Mouse (Mus musculus): ENCODE results near the gene Sypl2. TPM values are rescaled to one million over a fixed set of nuclear protein-coding genes. Genes with fewer than 3 reads are reported as not detected.
A peak's percentile ranks its signal among the peaks of the same experiment; 100 is the strongest.

Sypl2 gene
- polyA plus RNA-seq, 1 experiment = 0.28 TPM

DNA sequence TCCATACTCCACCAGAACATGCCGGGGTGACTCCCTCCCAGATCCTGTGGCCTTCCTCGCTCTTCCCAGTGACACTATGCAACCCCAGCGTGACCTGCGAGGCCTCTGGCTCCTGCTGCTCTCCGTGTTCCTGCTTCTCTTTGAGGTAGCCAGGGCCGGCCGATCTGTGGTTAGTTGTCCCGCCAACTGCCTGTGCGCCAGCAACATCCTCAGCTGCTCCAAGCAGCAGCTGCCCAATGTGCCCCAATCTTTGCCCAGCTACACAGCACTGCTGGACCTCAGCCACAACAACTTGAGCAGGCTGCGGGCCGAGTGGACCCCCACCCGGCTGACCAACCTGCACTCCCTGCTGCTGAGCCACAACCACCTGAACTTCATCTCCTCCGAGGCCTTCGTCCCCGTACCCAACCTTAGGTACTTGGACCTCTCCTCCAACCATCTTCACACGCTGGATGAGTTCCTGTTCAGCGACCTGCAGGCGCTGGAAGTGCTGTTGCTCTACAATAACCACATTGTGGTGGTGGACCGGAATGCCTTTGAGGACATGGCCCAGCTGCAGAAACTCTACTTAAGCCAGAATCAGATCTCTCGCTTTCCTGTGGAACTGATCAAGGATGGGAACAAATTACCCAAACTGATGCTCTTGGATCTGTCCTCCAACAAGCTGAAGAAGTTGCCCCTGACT, 39.2 kb downstream of the Sypl2 start:
- Histone ChIP-seq H3K36me3 (ENCODE audit: control insufficient read depth, insufficient read depth) (no peaks in the 10 kb centered on the region), H3ac (ENCODE audit: control insufficient read depth, insufficient read length) (no peak overlapping the region), H3K4me2 (ENCODE audit: low read depth) (peak overlapping the region; percentile 49), H3K79me2 (ENCODE audit: control insufficient read depth, insufficient read depth) (no peaks in the 10 kb centered on the region), H3K4me3 (peak overlapping the region; percentile 17), H3K27me3 (ENCODE audit: control insufficient read depth, insufficient read depth, insufficient read length) (no peaks in the 10 kb centered on the region)
- TF ChIP-seq MYOG (IDR thresholded peaks at IDR 0.05; ENCODE audit: control insufficient read depth in 1 of 3, insufficient read depth in 1 of 3, insufficient read length in 2 of 3, low read depth in 2 of 3) (peak in 2 of 3 experiments; percentile 78 to 90), TCF3 (IDR thresholded peaks at IDR 0.05; ENCODE audit: insufficient read length, low read depth) (peak; percentile 25), TCF12 (IDR thresholded peaks at IDR 0.05; ENCODE audit: insufficient read depth, poor library complexity, severe bottlenecking) (no peak), E2F4 (IDR thresholded peaks at IDR 0.05; ENCODE audit: insufficient read depth) (no peak), REST (IDR thresholded peaks at IDR 0.05; ENCODE audit: insufficient read depth, insufficient read length) (no peak), MYOD1 (IDR thresholded peaks at IDR 0.05; ENCODE audit: control insufficient read depth in 1 of 3, insufficient read length in 2 of 3, low read depth in 2 of 3) (peak in 2 of 3 experiments; percentile 69 to 76), SRF (IDR thresholded peaks at IDR 0.05; ENCODE audit: control insufficient read depth, insufficient read length, low read depth) (no peak), POLR2A (IDR thresholded peaks at IDR 0.05; ENCODE audit: insufficient read length, low read depth) (no peak), POLR2AphosphoS2 (IDR thresholded peaks at IDR 0.05; ENCODE audit: insufficient read length, low read depth) (no peak), USF1 (IDR thresholded peaks at IDR 0.05; ENCODE audit: low read depth) (no peak), CEBPB (IDR thresholded peaks at IDR 0.05; ENCODE audit: insufficient read depth, poor library complexity, severe bottlenecking) (no peak), MAX (IDR thresholded peaks at IDR 0.05; ENCODE audit: low read depth) (no peak)

DNA sequence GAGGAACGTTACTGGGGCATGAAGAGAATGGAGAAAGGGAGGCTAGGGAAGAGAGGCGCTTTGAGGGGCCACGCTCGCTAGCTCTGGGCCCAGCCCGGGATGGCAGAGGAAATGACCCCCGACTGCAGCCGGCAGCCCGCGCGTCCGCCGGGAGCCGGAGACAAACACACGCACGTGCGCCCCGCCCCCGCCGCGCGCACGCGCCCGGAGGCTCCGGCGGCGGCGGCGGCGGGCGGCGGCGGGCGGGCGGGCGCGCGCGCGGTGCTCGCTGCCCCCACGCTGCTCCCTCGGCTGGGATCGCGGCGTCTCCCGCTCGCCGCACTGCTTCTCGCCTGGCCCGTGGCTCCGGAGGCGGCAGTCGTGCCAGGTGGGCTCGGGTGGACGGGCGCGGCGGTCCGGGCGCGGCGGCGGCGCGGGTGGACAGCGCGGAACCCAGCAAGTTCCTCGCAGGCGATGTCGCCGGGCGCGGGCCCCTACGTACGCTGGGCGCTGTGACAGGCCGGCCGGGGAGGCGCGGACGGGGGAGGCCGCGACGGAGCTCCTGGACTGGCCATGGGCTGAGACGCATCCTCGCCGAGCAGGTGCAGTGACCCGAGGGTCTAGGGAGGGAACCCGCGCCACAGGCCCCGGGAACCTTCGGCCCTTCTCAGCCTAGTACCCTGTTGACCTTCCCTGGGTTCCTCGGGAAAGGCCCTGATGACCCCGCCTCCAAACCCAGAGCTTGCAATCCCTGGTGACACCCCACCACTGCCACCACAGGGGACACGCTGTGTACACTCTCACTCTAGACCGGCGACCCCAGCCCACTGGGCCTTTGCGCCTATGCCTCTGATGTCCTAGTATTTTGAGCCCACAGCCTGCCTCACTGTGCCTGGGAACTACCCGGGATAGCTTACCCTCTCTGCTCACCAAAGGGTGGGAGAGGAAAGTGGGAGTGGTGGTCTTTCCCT, 40.1 kb downstream of the Sypl2 start, which contains the start of gene Amigo1:
Amigo1 (plus strand) TSS at position 238 of the 950 bp plus-strand sequence.
- Histone ChIP-seq H3K36me3 (ENCODE audit: control insufficient read depth, insufficient read depth) (no peaks in the 10 kb centered on the region), H3K27me3 (ENCODE audit: control insufficient read depth, insufficient read depth, insufficient read length) (no peaks in the 10 kb centered on the region), H3K4me2 (ENCODE audit: low read depth) (peak within 1 kb of the TSS; percentile 78), H3K4me3 (peak within 1 kb of the TSS; percentile 17), H3K79me2 (ENCODE audit: control insufficient read depth, insufficient read depth) (no peaks in the 10 kb centered on the region), H3ac (ENCODE audit: control insufficient read depth, insufficient read length) (peak within 1 kb of the TSS; percentile 44)
- TF ChIP-seq USF1 (IDR thresholded peaks at IDR 0.05; ENCODE audit: low read depth) (no peak), POLR2AphosphoS2 (IDR thresholded peaks at IDR 0.05; ENCODE audit: insufficient read length, low read depth) (no peak), TCF12 (IDR thresholded peaks at IDR 0.05; ENCODE audit: insufficient read depth, poor library complexity, severe bottlenecking) (no peak), REST (IDR thresholded peaks at IDR 0.05; ENCODE audit: insufficient read depth, insufficient read length) (no peak), MYOG (IDR thresholded peaks at IDR 0.05; ENCODE audit: control insufficient read depth in 1 of 3, insufficient read depth in 1 of 3, insufficient read length in 2 of 3, low read depth in 2 of 3) (peak in 1 of 3 experiments; percentile 25), POLR2A (IDR thresholded peaks at IDR 0.05; ENCODE audit: insufficient read length, low read depth) (peak; percentile 42)

DNA sequence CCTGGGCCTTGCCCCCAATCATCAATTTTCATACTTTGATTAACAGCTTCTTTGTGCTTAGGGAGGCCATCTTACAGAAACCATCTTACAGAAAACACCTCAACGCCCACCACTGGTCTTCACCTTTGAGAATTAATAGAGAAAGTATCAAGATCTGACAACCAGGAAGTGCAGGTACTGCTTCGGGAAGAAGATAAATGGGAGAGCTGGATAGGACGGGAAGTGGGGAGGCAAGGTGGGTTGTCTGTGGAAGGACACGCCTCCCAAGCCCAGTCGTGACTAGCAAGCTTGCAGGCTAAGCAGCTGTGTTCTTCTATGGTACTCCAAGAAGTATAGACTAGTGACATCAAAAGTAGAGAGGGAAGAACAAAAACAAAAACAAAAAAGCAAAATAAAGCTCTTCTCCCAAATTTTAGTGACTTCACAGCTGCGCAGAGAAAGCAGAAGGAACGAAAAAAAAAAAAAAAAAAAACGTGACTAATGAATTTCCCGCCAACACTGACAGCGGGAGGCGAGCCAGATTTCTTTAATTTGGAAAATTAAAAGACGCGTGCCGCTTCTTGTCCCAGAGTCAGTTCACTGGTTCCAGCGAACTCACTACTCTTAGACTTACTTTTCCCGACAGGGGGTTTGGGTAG, 40.9 kb downstream of the Sypl2 start:
- Histone ChIP-seq H3K27me3 (ENCODE audit: control insufficient read depth, insufficient read depth, insufficient read length) (peaks cover under 1% of the 10 kb centered on the region), H3K4me2 (ENCODE audit: low read depth) (peak overlapping the region; percentile 78), H3K36me3 (ENCODE audit: control insufficient read depth, insufficient read depth) (no peaks in the 10 kb centered on the region), H3K4me3 (peak overlapping the region; percentile 17), H3ac (ENCODE audit: control insufficient read depth, insufficient read length) (peak overlapping the region; percentile 44), H3K79me2 (ENCODE audit: control insufficient read depth, insufficient read depth) (no peaks in the 10 kb centered on the region)
- TF ChIP-seq SRF (IDR thresholded peaks at IDR 0.05; ENCODE audit: control insufficient read depth, insufficient read length, low read depth) (no peak), TCF12 (IDR thresholded peaks at IDR 0.05; ENCODE audit: insufficient read depth, poor library complexity, severe bottlenecking) (no peak), USF1 (IDR thresholded peaks at IDR 0.05; ENCODE audit: low read depth) (no peak), REST (IDR thresholded peaks at IDR 0.05; ENCODE audit: insufficient read depth, insufficient read length) (no peak), E2F4 (IDR thresholded peaks at IDR 0.05; ENCODE audit: insufficient read depth) (no peak), POLR2A (IDR thresholded peaks at IDR 0.05; ENCODE audit: insufficient read length, low read depth) (no peak), CEBPB (IDR thresholded peaks at IDR 0.05; ENCODE audit: insufficient read depth, poor library complexity, severe bottlenecking) (no peak), POLR2AphosphoS2 (IDR thresholded peaks at IDR 0.05; ENCODE audit: insufficient read length, low read depth) (no peak), TCF3 (IDR thresholded peaks at IDR 0.05; ENCODE audit: insufficient read length, low read depth) (no peak), MYOD1 (IDR thresholded peaks at IDR 0.05; ENCODE audit: control insufficient read depth in 1 of 3, insufficient read length in 2 of 3, low read depth in 2 of 3) (no peak), MYOG (IDR thresholded peaks at IDR 0.05; ENCODE audit: control insufficient read depth in 1 of 3, insufficient read depth in 1 of 3, insufficient read length in 2 of 3, low read depth in 2 of 3) (no peak), MAX (IDR thresholded peaks at IDR 0.05; ENCODE audit: low read depth) (no peak)

DNA sequence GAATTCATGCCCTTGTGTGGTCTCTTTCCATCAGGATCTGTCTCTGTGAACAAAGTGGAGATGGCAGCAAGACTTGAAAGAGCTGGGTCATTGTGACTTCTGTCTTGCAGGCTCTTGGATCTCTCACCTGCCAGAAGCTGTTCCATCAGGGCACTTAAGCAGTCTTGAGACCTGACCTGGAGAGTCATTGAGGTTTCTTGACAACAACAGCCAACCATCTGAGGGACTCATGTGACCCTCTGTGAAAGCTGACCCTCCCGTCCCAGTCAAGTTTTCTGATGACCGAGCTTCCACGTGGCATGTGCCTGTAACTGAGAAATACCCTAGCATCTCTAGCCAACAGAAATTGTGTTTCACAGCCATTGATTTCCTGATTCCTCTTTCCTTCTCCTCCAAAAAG, 41.7 kb downstream of the Sypl2 start:
- no peaks in the 10 kb centered on the region for H3K36me3 ChIP-seq (ENCODE audit: control insufficient read depth, insufficient read depth)
- H3K27me3 ChIP-seq (ENCODE audit: control insufficient read depth, insufficient read depth, insufficient read length) = peaks cover 5% of the 10 kb centered on the region
- no peaks in the 10 kb centered on the region for H3K79me2 ChIP-seq (ENCODE audit: control insufficient read depth, insufficient read depth)
- no peak overlapping the region for H3K4me3 ChIP-seq
- H3K4me2 ChIP-seq (ENCODE audit: low read depth) = no peak overlapping the region
- no peak overlapping the region for H3ac ChIP-seq (ENCODE audit: control insufficient read depth, insufficient read length)
- no peak for TF ChIP-seq POLR2AphosphoS2 (IDR thresholded peaks at IDR 0.05; ENCODE audit: insufficient read length, low read depth)
- no peak for TF ChIP-seq POLR2A (IDR thresholded peaks at IDR 0.05; ENCODE audit: insufficient read length, low read depth)
- TF ChIP-seq USF1 (IDR thresholded peaks at IDR 0.05; ENCODE audit: low read depth) = no peak
- TF ChIP-seq TCF12 (IDR thresholded peaks at IDR 0.05; ENCODE audit: insufficient read depth, poor library complexity, severe bottlenecking) = no peak
